11 mouse cellular contexts compared by ENCODE assay signal in the genomic region with DNA sequence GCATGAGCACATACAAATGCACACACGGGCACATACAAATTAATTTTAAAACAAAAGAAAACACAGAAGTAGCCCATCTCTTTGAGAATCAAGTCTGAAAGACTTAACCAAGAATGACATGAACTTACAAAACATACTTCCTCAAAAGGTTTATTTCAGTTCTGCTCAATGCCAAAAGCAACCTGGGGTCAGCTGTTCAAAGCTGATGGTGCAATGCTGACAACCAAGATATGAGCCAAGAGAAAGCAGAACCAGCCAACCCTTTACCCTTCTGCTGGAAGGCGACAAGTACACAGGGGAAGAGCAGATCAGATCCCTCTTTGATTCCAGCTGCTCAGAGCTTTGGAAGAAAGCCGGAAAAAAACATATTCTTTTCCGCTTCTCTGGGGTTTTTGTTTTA. TPM values are rescaled to one million over a fixed set of nuclear protein-coding genes. Genes with fewer than 3 reads are reported as not detected.
DNase-seq lines count a peak whose midpoint lies in the region; ATAC-seq and TF ChIP-seq lines count a peak whose summit lies in the region.
"Had no signal": no experiment of that assay in that cellular context is flagged by ENCODE, and none has a peak within 500 bp of the region (broad histone marks: within the 10 kb centered on the region; RNA-seq: fewer than 3 reads in every experiment).

No protein-coding gene starts in this region.

- TF ChIP-seq POLR2A in lung, adult 2 months (IDR thresholded peaks at IDR 0.05; ENCODE audit: borderline replicate concordance, extremely low read depth, low read depth, low read length): no peak

- peak; percentile 46 for ATAC-seq in lung, postnatal 0 days
- no peak for ATAC-seq in midbrain, embryonic 13.5 days

- DNase-seq in adrenal gland, postnatal 10 days: peak; percentile 56
- no peak for DNase-seq in adrenal gland, adult 8-10 months
- peak; percentile 54 to 63 for DNase-seq in lung, adult 18-20 months
- DNase-seq in lung, adult 2 months: no peak
- peak; percentile 60 for DNase-seq in lung, postnatal 0 days (ENCODE audit: low spot score)
- no peak for DNase-seq in cerebellum, postnatal 25 days
- DNase-seq in retina, postnatal 1 day: no peak
- DNase-seq: kidney, postnatal 25 days had no signal

- H3K4me3 ChIP-seq in lung, adult 2 months (replicated peaks; ENCODE audit: extremely low read depth, low read depth, low read length): no peak overlapping the region
- no peak overlapping the region for H3K4me3 ChIP-seq in lung, postnatal 0 days (ENCODE audit: low read depth, low read length)
- H3K4me3 ChIP-seq in midbrain, embryonic 13.5 days (replicated peaks): no peak overlapping the region
- H3K4me3 ChIP-seq: limb, embryonic 12.5 days had no signal

- peaks cover 6% of the 10 kb centered on the region for H3K4me1 ChIP-seq in lung, adult 2 months (ENCODE audit: control insufficient read depth, insufficient read depth, low read length)
- no peaks in the 10 kb centered on the region; the same call in 1 of the 2 replicates for H3K4me1 ChIP-seq in lung, postnatal 0 days (ENCODE audit: insufficient read depth, low read depth, low read length)
- H3K4me1 ChIP-seq in midbrain, embryonic 13.5 days (replicated peaks): no peaks in the 10 kb centered on the region
- H3K4me1 ChIP-seq: limb, embryonic 12.5 days had no signal

- WGBS in lung, adult 2 months: 53% methylated on average over 4 of the region's 4 CpGs
- 69% methylated on average over 4 of the region's 4 CpGs for WGBS in lung, postnatal 0 days
- 91% methylated on average over 4 of the region's 4 CpGs for WGBS in midbrain, embryonic 13.5 days

- peaks cover 5% of the 10 kb centered on the region; the same call in 1 of the 2 replicates for H3K36me3 ChIP-seq in lung, postnatal 0 days (ENCODE audit: insufficient read depth, low read length)
- H3K36me3 ChIP-seq in midbrain, embryonic 13.5 days: peaks cover 16% of the 10 kb centered on the region

- H3K4me2 ChIP-seq in lung, postnatal 0 days (replicated peaks; ENCODE audit: low read depth, low read length): no peak overlapping the region
- H3K4me2 ChIP-seq in midbrain, embryonic 13.5 days (replicated peaks): no peak overlapping the region
- H3K4me2 ChIP-seq: limb, embryonic 12.5 days had no signal

- H3K27me3 ChIP-seq in lung, postnatal 0 days (replicated peaks; ENCODE audit: insufficient read depth, low read length): no peaks in the 10 kb centered on the region
- H3K27me3 ChIP-seq in midbrain, embryonic 13.5 days: no peaks in the 10 kb centered on the region
- H3K27me3 ChIP-seq: limb, embryonic 12.5 days had no signal

- H3K9me3 ChIP-seq in lung, postnatal 0 days (ENCODE audit: low read length): no peaks in the 10 kb centered on the region
- no peaks in the 10 kb centered on the region for H3K9me3 ChIP-seq in midbrain, embryonic 13.5 days

- TF ChIP-seq EP300 in lung, postnatal 0 days (IDR thresholded peaks at IDR 0.05): no peak

- no peak overlapping the region for H3K9ac ChIP-seq in lung, postnatal 0 days (replicated peaks; ENCODE audit: low read depth)
- H3K9ac ChIP-seq in midbrain, embryonic 13.5 days (replicated peaks): no peak overlapping the region
- H3K9ac ChIP-seq: limb, embryonic 12.5 days had no signal

- no peak for TF ChIP-seq CTCF in lung, adult 2 months (IDR thresholded peaks at IDR 0.05; ENCODE audit: insufficient read depth, low read length)
- TF ChIP-seq CTCF in lung, postnatal 0 days (IDR thresholded peaks at IDR 0.05): no peak

- no peak overlapping the region for H3K27ac ChIP-seq in lung, postnatal 0 days (ENCODE audit: low read length)
- H3K27ac ChIP-seq in midbrain, embryonic 13.5 days: no peak overlapping the region
- H3K27ac ChIP-seq: limb, embryonic 12.5 days had no signal

RNA-seq across cellular contexts. Expression of gene Ube2l3, which starts 21.1 kb away (rescaled TPM):
- 100 to 1,000 TPM; 163 to 176 TPM for total RNA-seq in adrenal gland, postnatal 10 days (2021)
- 100 to 1,000 TPM; 162 to 223 (median 198) TPM for total RNA-seq in adrenal gland, adult 8-10 months (2022)
- 40.4 and 51.2 TPM in 2 replicates for polyA plus RNA-seq in lung, adult 2 months (2012; rRNA removed)
- 197 and 200 TPM in 2 replicates for polyA plus RNA-seq in lung, postnatal 0 days (2015; fragmentation: Nextera tagmentation; extraction: Ambion mirVana)
- 330 and 342 TPM in 2 replicates for polyA plus RNA-seq in midbrain, embryonic 13.5 days (2015; fragmentation: Nextera tagmentation; extraction: Ambion mirVana)

RNA-seq across cellular contexts. Expression of gene Rimbp3, which starts 27.0 kb away (rescaled TPM):
- total RNA-seq in adrenal gland, postnatal 10 days (2021): under 1 TPM in 1 of 2 experiments, not detected in 1; 0.06 TPM
- under 1 TPM in 2 of 4 experiments, not detected in 2; 0.09 to 0.14 TPM for total RNA-seq in adrenal gland, adult 8-10 months (2022)
- polyA plus RNA-seq in lung, adult 2 months (2012; rRNA removed): 0.02 and 0.07 TPM in 2 replicates
- 0.07 TPM in 1 of 2 replicates, not detected in the other for polyA plus RNA-seq in lung, postnatal 0 days (2015; fragmentation: Nextera tagmentation; extraction: Ambion mirVana)
- 2.1 and 2.5 TPM in 2 replicates for polyA plus RNA-seq in midbrain, embryonic 13.5 days (2015; fragmentation: Nextera tagmentation; extraction: Ambion mirVana)
- total RNA-seq: gastrocnemius, postnatal 36 days had no signal

RNA-seq across cellular contexts. Expression of gene Ccdc116, which starts 34.4 kb away (rescaled TPM):
- total RNA-seq in adrenal gland, postnatal 10 days (2021): under 1 TPM; 0.39 to 0.66 TPM
- total RNA-seq in adrenal gland, adult 8-10 months (2022): under 1 TPM; 0.35 to 0.66 (median 0.47) TPM
- 0.91 TPM in 2 replicates for polyA plus RNA-seq in lung, adult 2 months (2012; rRNA removed)
- 0.08 and 0.13 TPM in 2 replicates for polyA plus RNA-seq in lung, postnatal 0 days (2015; fragmentation: Nextera tagmentation; extraction: Ambion mirVana)
- 1.1 and 1.4 TPM in 2 replicates for polyA plus RNA-seq in midbrain, embryonic 13.5 days (2015; fragmentation: Nextera tagmentation; extraction: Ambion mirVana)

RNA-seq across cellular contexts. Expression of gene Ydjc, which starts 37.0 kb away (rescaled TPM):
- total RNA-seq in adrenal gland, postnatal 10 days (2021): 1 to 10 TPM; 3.9 to 6.7 TPM
- total RNA-seq in adrenal gland, adult 8-10 months (2022): 10 to 100 TPM in 2 of 4 experiments, 1 to 10 TPM in 2; 7.3 to 16.8 (median 9.7) TPM
- polyA plus RNA-seq in lung, adult 2 months (2012; rRNA removed): 5.7 and 6.2 TPM in 2 replicates
- 1.6 TPM in 2 replicates for polyA plus RNA-seq in lung, postnatal 0 days (2015; fragmentation: Nextera tagmentation; extraction: Ambion mirVana)
- 21.5 and 22.0 TPM in 2 replicates for polyA plus RNA-seq in midbrain, embryonic 13.5 days (2015; fragmentation: Nextera tagmentation; extraction: Ambion mirVana)

RNA-seq across cellular contexts. Expression of gene Sdf2l1, which starts 49.2 kb away (rescaled TPM):
- 10 to 100 TPM; 15.6 to 21.7 TPM for total RNA-seq in adrenal gland, postnatal 10 days (2021)
- total RNA-seq in adrenal gland, adult 8-10 months (2022): 10 to 100 TPM; 25.5 to 54.1 (median 34.4) TPM
- polyA plus RNA-seq in lung, adult 2 months (2012; rRNA removed): 29.1 and 37.2 TPM in 2 replicates
- 20.6 and 34.6 TPM in 2 replicates for polyA plus RNA-seq in lung, postnatal 0 days (2015; fragmentation: Nextera tagmentation; extraction: Ambion mirVana)
- 37.0 and 42.9 TPM in 2 replicates for polyA plus RNA-seq in midbrain, embryonic 13.5 days (2015; fragmentation: Nextera tagmentation; extraction: Ambion mirVana)

Comparison
In these comparisons a context has a peak if more than half of its experiments do, and no peak if none do; other contexts are left out.
1. DNase-seq: peak in adrenal gland, postnatal 10 days (single experiment), lung, adult 18-20 months (2 of 2) and lung, postnatal 0 days (single experiment); none in adrenal gland, adult 8-10 months (single experiment), lung, adult 2 months (single experiment), cerebellum, postnatal 25 days (0 of 2) and retina, postnatal 1 day (single experiment).